Mouse (Mus musculus): ENCODE measurements around the gene Rabgap1l. TPM values are rescaled to one million over a fixed set of nuclear protein-coding genes. Genes with fewer than 3 reads are reported as not detected.
"Not testable (repeated sequence)": the region's sequence is repeated elsewhere in the genome, so short reads cannot be mapped to it uniquely, and the experiment has no call there.

Gene Rabgap1l
- polyA plus RNA-seq, 1 experiment = 56.5 TPM

DNA sequence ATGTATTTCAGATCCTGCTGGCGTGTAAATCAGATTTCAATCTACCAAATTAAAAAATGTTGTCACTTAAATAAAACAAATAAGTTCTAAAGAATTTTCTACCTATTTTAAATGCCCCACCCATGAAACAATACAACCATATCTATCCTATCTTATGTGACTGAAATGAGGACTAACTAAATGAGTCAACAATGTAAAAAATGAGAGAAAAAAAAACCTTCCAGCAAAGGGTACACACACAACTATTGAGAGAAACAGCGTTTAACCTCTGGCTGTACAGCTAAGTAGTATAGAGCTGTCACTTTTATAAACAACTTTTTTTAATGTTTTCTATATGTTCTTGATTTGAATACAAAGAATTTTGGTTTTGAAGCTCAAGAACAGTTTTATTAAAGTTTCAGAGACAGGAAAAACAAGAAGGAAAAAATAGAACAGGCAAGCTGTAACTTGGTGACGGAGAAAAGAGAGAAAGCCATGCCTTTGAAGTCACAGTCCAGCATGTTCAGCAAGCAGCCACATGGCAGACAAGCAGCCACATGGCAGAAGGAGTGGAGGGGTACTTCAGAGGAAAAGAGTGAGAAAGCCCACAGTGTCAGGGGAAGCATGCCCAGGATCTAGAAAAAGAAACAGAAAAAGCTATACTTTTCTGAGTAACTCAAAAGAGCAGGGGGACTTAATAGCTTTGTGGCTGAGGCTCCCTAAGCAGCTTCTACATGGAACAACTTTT, 120.8 kb downstream of the Rabgap1l start:
- WGBS = 85% methylated on average over 3 of the region's 3 CpGs
- Histone ChIP-seq H3K36me3 (ENCODE audit: control insufficient read depth, insufficient read depth, low read length) (no peaks in the 10 kb centered on the region), H3K27me3 (ENCODE audit: control insufficient read depth, insufficient read depth, low read length) (no peaks in the 10 kb centered on the region), H3K4me3 (ENCODE audit: control insufficient read depth, insufficient read depth, low read length) (no peak overlapping the region), H3K27ac (ENCODE audit: control insufficient read depth, insufficient read depth, low read length) (no peak overlapping the region), H3K4me1 (replicated peaks; ENCODE audit: control insufficient read depth, insufficient read depth, low read length) (no peaks in the 10 kb centered on the region)
- DNase-seq = no peak
- TF ChIP-seq POLR2A (IDR thresholded peaks at IDR 0.05; ENCODE audit: control insufficient read depth, extremely low read depth, insufficient read depth, low read length, poor library complexity) = no peak
- no peak for TF ChIP-seq CTCF (IDR thresholded peaks at IDR 0.05; ENCODE audit: borderline replicate concordance, control insufficient read depth, extremely low read depth, insufficient read depth, low read length, poor library complexity)

DNA sequence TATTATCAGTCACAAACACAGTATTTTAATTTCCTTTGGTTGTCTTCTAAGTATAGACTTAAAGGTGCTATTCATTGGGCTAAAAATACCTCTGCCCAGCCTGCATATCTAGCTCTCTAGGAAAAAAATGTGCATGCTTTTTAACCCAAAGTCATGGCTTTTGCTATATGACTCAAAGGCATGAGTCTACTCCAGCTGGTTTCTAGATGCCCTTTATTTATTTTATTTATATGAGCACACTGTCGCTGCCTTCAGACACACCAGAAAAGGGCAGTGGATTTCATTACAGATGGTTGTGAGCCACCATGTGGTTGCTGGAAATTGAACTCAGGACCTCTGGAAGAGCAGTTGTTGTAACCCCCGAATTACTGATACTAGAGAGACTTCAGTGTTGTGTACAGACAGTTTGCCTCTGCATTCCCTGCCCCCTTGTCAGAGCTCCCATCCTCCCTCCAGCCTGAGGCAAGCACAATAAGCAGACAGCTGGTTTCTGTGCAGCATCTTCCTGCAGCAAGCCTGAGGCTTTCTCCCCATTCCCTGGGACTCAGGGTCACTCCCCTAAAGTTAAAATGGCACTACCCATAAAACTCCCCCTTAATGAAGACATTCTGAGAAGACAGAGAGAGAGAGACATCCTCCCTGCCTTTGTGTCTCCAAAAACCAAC, 137.1 kb downstream of the Rabgap1l start:
- DNase-seq = no peak
- H3K4me3 ChIP-seq (ENCODE audit: control insufficient read depth, insufficient read depth, low read length) = no peak overlapping the region
- TF ChIP-seq POLR2A (IDR thresholded peaks at IDR 0.05; ENCODE audit: control insufficient read depth, extremely low read depth, insufficient read depth, low read length, poor library complexity) = no peak
- TF ChIP-seq CTCF (IDR thresholded peaks at IDR 0.05; ENCODE audit: borderline replicate concordance, control insufficient read depth, extremely low read depth, insufficient read depth, low read length, poor library complexity) = no peak
- 92% methylated on average over 2 of the region's 2 CpGs for WGBS
- no peaks in the 10 kb centered on the region for H3K4me1 ChIP-seq (replicated peaks; ENCODE audit: control insufficient read depth, insufficient read depth, low read length)
- no peaks in the 10 kb centered on the region for H3K36me3 ChIP-seq (ENCODE audit: control insufficient read depth, insufficient read depth, low read length)
- H3K27ac ChIP-seq (ENCODE audit: control insufficient read depth, insufficient read depth, low read length) = no peak overlapping the region
- H3K27me3 ChIP-seq (ENCODE audit: control insufficient read depth, insufficient read depth, low read length) = no peaks in the 10 kb centered on the region

DNA sequence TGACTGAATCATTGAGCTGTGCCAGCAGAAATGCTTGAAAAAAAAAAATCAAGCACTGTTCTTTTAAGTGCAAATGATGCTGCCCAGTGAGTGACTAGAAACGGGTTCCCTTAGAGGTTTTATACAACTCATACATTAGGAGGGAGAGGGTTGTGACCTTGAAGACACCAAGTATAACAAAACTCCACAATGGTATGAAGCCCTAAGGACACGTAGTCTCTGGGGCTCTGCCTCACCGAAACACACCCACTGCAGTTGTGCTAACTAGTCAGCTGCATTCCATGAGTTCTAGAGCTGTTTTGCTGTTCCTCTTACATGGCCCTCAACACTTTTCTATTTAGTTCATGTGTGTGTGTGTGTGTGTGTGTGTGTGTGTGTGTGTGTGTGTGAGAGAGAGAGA, 141.3 kb downstream of the Rabgap1l start:
- WGBS = 90% methylated on average over 3 of the region's 3 CpGs
- DNase-seq = no peak
- no peaks in the 10 kb centered on the region for H3K36me3 ChIP-seq (ENCODE audit: control insufficient read depth, insufficient read depth, low read length)
- no peak overlapping the region for H3K27ac ChIP-seq (ENCODE audit: control insufficient read depth, insufficient read depth, low read length)
- H3K4me1 ChIP-seq (replicated peaks; ENCODE audit: control insufficient read depth, insufficient read depth, low read length) = peaks cover 7% of the 10 kb centered on the region
- no peak for TF ChIP-seq CTCF (IDR thresholded peaks at IDR 0.05; ENCODE audit: borderline replicate concordance, control insufficient read depth, extremely low read depth, insufficient read depth, low read length, poor library complexity)
- no peak for TF ChIP-seq POLR2A (IDR thresholded peaks at IDR 0.05; ENCODE audit: control insufficient read depth, extremely low read depth, insufficient read depth, low read length, poor library complexity)
- no peaks in the 10 kb centered on the region for H3K27me3 ChIP-seq (ENCODE audit: control insufficient read depth, insufficient read depth, low read length)
- H3K4me3 ChIP-seq (ENCODE audit: control insufficient read depth, insufficient read depth, low read length) = no peak overlapping the region

DNA sequence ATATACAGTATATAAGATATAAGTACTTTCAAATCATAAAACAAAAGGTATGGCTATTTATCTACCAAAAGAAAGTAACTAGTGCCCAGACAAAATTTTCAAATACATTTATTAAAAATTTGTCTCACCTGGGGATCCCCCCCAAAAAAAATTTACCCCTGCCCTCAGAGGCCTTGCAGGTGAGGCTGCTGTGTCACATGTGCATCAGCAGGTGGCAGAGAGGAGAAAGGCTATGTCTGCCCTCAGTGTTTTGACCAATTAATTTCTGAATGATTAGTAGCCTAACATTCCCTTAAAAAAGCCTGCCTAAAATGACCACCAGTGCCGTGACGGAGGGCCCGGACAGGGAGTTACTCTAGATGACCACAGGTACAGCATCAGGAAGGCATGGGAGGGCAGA, 147.6 kb downstream of the Rabgap1l start:
- TF ChIP-seq CTCF (IDR thresholded peaks at IDR 0.05; ENCODE audit: borderline replicate concordance, control insufficient read depth, extremely low read depth, insufficient read depth, low read length, poor library complexity) (no peak), POLR2A (IDR thresholded peaks at IDR 0.05; ENCODE audit: control insufficient read depth, extremely low read depth, insufficient read depth, low read length, poor library complexity) (no peak)
- H3K4me3 ChIP-seq (ENCODE audit: control insufficient read depth, insufficient read depth, low read length) = no peak overlapping the region
- H3K4me1 ChIP-seq (replicated peaks; ENCODE audit: control insufficient read depth, insufficient read depth, low read length) = peaks cover 6% of the 10 kb centered on the region
- 98% methylated on average over 3 of the region's 3 CpGs for WGBS
- no peaks in the 10 kb centered on the region for H3K36me3 ChIP-seq (ENCODE audit: control insufficient read depth, insufficient read depth, low read length)
- H3K27me3 ChIP-seq (ENCODE audit: control insufficient read depth, insufficient read depth, low read length) = no peaks in the 10 kb centered on the region
- no peak overlapping the region for H3K27ac ChIP-seq (ENCODE audit: control insufficient read depth, insufficient read depth, low read length)
- no peak for DNase-seq

DNA sequence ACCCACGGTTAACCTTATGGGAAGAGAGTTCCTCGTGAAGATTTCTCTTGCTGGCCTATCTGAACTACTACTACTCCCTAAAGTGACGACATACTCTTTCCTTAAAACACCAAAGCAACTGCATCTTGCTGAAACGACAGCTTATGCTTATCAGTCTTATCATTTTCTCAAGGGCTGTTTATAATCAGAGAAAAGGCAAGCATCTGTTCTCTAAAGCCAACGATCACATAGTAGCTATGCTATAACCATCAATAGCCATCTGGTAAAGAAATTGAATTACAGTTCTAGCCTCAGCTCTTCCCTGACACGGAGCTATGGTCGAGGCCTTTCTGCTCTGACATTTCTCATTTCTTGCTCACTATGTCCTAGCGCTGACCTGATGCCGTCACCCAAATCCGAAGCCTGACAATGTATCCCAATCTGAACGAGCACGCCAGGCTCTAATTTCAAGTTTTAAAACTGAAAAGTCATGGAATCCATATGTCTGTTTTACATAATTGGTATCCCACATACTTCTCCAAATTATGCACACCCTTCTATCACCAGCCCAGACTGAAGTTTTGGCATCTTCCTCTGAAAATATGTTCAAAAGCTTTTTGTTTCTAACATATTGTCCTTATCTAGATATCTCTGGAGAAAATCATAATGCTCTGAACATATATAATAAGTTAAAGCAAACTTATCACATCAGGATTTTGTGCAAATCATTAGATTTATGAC, 164.6 kb downstream of the Rabgap1l start:
- no peak overlapping the region for H3K27ac ChIP-seq (ENCODE audit: control insufficient read depth, insufficient read depth, low read length)
- WGBS = 94% methylated on average over 12 of the region's 12 CpGs
- H3K4me1 ChIP-seq (replicated peaks; ENCODE audit: control insufficient read depth, insufficient read depth, low read length) = no peaks in the 10 kb centered on the region
- H3K4me3 ChIP-seq (ENCODE audit: control insufficient read depth, insufficient read depth, low read length) = no peak overlapping the region
- no peak for DNase-seq
- no peaks in the 10 kb centered on the region for H3K36me3 ChIP-seq (ENCODE audit: control insufficient read depth, insufficient read depth, low read length)
- TF ChIP-seq POLR2A (IDR thresholded peaks at IDR 0.05; ENCODE audit: control insufficient read depth, extremely low read depth, insufficient read depth, low read length, poor library complexity) (no peak), CTCF (IDR thresholded peaks at IDR 0.05; ENCODE audit: borderline replicate concordance, control insufficient read depth, extremely low read depth, insufficient read depth, low read length, poor library complexity) (no peak)
- no peaks in the 10 kb centered on the region for H3K27me3 ChIP-seq (ENCODE audit: control insufficient read depth, insufficient read depth, low read length)

DNA sequence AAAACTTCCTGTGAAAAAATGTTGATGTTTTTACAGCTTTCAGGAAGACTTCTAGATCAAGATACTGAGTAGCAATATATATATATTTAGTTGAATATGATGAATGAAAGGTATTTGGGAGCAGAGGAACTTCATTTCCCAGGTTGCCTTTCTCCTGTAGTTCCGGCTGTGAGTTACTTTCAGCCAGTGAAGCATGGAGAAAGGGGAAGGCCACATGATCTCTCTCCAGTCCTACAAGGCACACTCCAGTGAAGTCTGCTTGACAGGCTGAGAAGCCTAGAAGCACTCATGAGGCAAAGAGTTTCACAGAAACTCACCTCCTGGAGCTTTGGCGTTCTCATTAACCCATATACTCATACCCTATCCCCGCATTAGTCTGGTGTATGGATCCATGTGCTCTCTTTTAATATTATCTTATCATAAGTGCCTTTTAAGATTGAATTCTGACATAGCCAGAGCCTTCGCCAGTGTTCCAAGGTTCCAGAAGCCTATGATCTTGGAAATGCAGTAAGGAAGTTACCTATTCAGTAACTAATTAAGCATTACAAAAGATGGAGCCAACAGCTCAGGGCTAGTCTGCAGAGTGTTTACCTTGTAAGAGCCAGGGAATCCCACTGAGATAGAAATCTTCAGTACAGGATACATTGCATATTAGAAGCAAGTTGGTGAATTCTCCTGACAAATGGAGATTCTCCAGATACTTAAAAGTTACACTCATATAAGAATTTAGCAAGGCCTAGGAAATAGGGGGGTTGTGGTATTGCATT, 168.5 kb downstream of the Rabgap1l start:
- H3K27ac ChIP-seq (ENCODE audit: control insufficient read depth, insufficient read depth, low read length); H3K4me1 ChIP-seq (replicated peaks; ENCODE audit: control insufficient read depth, insufficient read depth, low read length); H3K4me3 ChIP-seq (ENCODE audit: control insufficient read depth, insufficient read depth, low read length); H3K36me3 ChIP-seq (ENCODE audit: control insufficient read depth, insufficient read depth, low read length); DNase-seq; H3K27me3 ChIP-seq (ENCODE audit: control insufficient read depth, insufficient read depth, low read length): not testable (repeated sequence)
- 96% methylated on average over 4 of the region's 4 CpGs for WGBS

Data from thymus, adult 2 months (tissue).